Mouse (Mus musculus): ENCODE results near the gene Ucn3.

DNA sequence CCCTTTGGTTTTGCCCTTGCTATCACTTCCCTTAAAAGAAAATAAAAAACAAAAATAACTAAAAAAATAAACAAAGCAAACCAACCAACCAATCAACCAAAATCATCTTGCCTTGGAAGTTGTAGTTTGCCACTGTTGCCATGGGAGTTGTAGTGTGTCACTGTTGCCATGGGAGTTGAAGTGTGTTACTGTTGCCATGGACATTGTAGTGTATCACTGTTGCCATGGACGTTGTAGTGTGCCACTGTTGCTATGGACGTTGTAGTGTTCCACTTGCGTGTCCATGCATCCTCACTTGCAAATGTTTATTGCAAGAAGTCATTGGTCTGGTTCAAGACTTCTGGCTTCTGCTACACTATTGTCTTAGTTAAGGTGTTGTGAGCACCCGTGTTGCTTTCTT is 2.1 kb upstream of the Ucn3 start:
- no peak for TF ChIP-seq GATA1 (IDR thresholded peaks at IDR 0.05; ENCODE audit: borderline replicate concordance, low read length)
- TF ChIP-seq FLI1 (IDR thresholded peaks at IDR 0.05; ENCODE audit: low read length): no peak
